In genomic region chr7:68102456-68103177, GRCm38 (mm10) we compare ENCODE assay signal across 8 mouse cellular contexts.
DNase-seq lines count a peak whose midpoint lies in the region; ATAC-seq lines count a peak whose summit lies in the region.

No protein-coding gene starts in this region.

- H3K4me1 ChIP-seq in hindbrain, embryonic 14.5 days (replicated peaks; ENCODE audit: control insufficient read depth, insufficient read depth, low read length) = peaks cover 18% of the 10 kb centered on the region; the same call in 1 of the 2 replicates
- peaks cover 20% of the 10 kb centered on the region for H3K4me1 ChIP-seq in hindbrain, embryonic 10.5 days (replicated peaks)

- no peak overlapping the region for H3K4me2 ChIP-seq in hindbrain, embryonic 14.5 days (replicated peaks)

- H3K9ac ChIP-seq in hindbrain, embryonic 14.5 days = no peak overlapping the region

- H3K27ac ChIP-seq in hindbrain, embryonic 14.5 days = no peak overlapping the region
- H3K27ac ChIP-seq in hindbrain, embryonic 10.5 days = no peak overlapping the region

- no peaks in the 10 kb centered on the region for H3K36me3 ChIP-seq in hindbrain, embryonic 14.5 days (replicated peaks; ENCODE audit: control insufficient read depth, insufficient read depth)
- no peaks in the 10 kb centered on the region for H3K36me3 ChIP-seq in hindbrain, embryonic 10.5 days

- ATAC-seq in hindbrain, embryonic 14.5 days (ENCODE audit: low FRiP score) = peak; percentile 86

- no peaks in the 10 kb centered on the region for H3K9me3 ChIP-seq in hindbrain, embryonic 14.5 days (ENCODE audit: control insufficient read depth, low read length)
- no peaks in the 10 kb centered on the region for H3K9me3 ChIP-seq in hindbrain, embryonic 10.5 days

- DNase-seq in hindbrain, embryonic 14.5 days (ENCODE audit: low spot score) = peak; percentile 37
- DNase-seq in hindbrain, embryonic 10.5 days (ENCODE audit: low spot score) = no peak
- peak; percentile 55 to 56 for DNase-seq in B cell, adult 2 months
- DNase-seq in adipocyte (ENCODE audit: low spot score) = peak; percentile 16
- peak; percentile 26 to 28 for DNase-seq in heart, adult 9 months (ENCODE audit: low spot score in 2 of 2)
- peak; percentile 22 to 61 for DNase-seq in left cerebral cortex, postnatal 25 days (ENCODE audit: low spot score in 2 of 2)
- peak; percentile 53 for DNase-seq in skeletal muscle tissue, adult 2 months (ENCODE audit: low read depth, low spot score)
- DNase-seq in cerebellum, adult 9-10 months = no peak

- H3K4me3 ChIP-seq in hindbrain, embryonic 14.5 days (replicated peaks; ENCODE audit: low read length) = no peak overlapping the region
- no peak overlapping the region for H3K4me3 ChIP-seq in hindbrain, embryonic 10.5 days

- no peaks in the 10 kb centered on the region for H3K27me3 ChIP-seq in hindbrain, embryonic 14.5 days (ENCODE audit: control insufficient read depth, insufficient read depth, low read length)
- no peaks in the 10 kb centered on the region for H3K27me3 ChIP-seq in hindbrain, embryonic 10.5 days (ENCODE audit: insufficient read depth, poor library complexity, severe bottlenecking)

- intact Hi-C loops in left cerebral cortex, postnatal 25 days (cut with DNase I) = no loop called here

- 65% methylated on average over 15 of the region's 15 CpGs for WGBS in hindbrain, embryonic 14.5 days
- 80% methylated on average over 15 of the region's 15 CpGs for WGBS in hindbrain, embryonic 10.5 days

Comparison
In these comparisons a context has a peak if more than half of its experiments do, and no peak if none do; other contexts are left out.
1. DNase-seq: peak in hindbrain, embryonic 14.5 days (single experiment), B cell, adult 2 months (2 of 2), adipocyte (single experiment), heart, adult 9 months (2 of 2), left cerebral cortex, postnatal 25 days (2 of 2) and skeletal muscle tissue, adult 2 months (single experiment); none in hindbrain, embryonic 10.5 days (single experiment) and cerebellum, adult 9-10 months (single experiment).